Mouse (Mus musculus): ENCODE data around the gene Baz2a. TPM values are rescaled to one million over a fixed set of nuclear protein-coding genes. Genes with fewer than 3 reads are reported as not detected.
"Not testable (repeated sequence)": the region's sequence is repeated elsewhere in the genome, so short reads cannot be mapped to it uniquely, and the experiment has no call there.

The Baz2a gene
- polyA plus RNA-seq, 1 experiment from 2014 or later: 10.5 TPM

DNA sequence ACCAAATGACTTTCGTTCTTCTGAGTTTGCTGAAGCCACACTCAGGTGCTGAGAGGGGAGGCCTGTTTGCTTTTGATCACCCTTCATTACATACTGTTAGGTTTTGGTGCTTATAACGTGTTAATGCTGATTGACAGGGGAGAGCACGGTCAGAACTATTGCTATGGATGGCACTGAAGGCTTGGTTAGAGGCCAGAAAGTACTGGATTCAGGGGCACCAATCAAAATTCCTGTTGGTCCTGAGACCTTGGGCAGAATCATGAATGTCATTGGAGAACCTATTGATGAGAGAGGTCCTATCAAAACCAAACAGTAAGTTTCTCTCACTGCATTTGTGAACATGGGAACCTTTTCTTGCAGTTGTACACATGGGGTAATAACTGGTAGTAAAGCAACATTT lies 7.2 kb upstream of the Baz2a start:
- Histone ChIP-seq H3K9ac (peak overlapping the region; percentile 98), H3K4me2 (replicated peaks) (peak overlapping the region; percentile 92), H3K4me3 (peak overlapping the region; percentile 99), H3K27ac (peak overlapping the region; percentile 79; the same call in 1 of the 2 replicates), H3K27me3 (no peaks in the 10 kb centered on the region), H3K4me1 (peaks cover 20% of the 10 kb centered on the region), H3K36me3 (peaks cover 50% of the 10 kb centered on the region), H3K9me3 (no peaks in the 10 kb centered on the region)
- under 1% methylated on average over 3 of the region's 3 CpGs for WGBS
- no peak for ATAC-seq (ENCODE audit: low FRiP score, low read depth)

- Histone ChIP-seq H3K36me3 (peaks cover 64% of the 10 kb centered on the region), H3K27ac (no peak overlapping the region), H3K9ac (no peak overlapping the region), H3K9me3 (no peaks in the 10 kb centered on the region), H3K4me2 (replicated peaks) (no peak overlapping the region), H3K4me3 (no peak overlapping the region), H3K4me1 (peaks cover 36% of the 10 kb centered on the region), H3K27me3 (no peaks in the 10 kb centered on the region)
- ATAC-seq (ENCODE audit: low FRiP score, low read depth): no peak
- WGBS: 80% methylated on average over 6 of the region's 6 CpGs
Measured at GRCm38 (mm10) chr10:128086391-128086790, 5.0 kb upstream of the Baz2a start.

DNA sequence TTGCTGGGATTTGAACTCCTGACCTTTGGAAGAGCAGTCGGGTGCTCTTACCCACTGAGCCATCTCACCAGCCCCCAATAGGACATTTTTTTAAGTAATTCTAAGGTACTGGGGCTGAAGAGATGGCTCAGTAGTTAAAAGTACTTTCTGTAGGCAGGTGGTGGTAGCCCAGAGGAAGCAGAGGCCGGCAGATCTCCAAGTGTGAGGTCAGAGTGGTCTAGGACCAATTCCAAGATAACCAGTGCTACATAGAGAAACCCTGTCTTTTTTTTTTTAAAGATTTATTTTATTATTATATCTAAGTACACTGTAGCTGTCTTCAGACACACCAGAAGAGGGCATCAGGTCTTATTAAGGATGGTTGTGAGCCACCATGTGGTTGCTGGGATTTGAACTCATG lies 4.2 kb upstream of the Baz2a start:
- H3K9me3 ChIP-seq; H3K9ac ChIP-seq; H3K4me3 ChIP-seq; H3K4me2 ChIP-seq (replicated peaks); H3K27me3 ChIP-seq; H3K27ac ChIP-seq; ATAC-seq (ENCODE audit: low FRiP score, low read depth): not testable (repeated sequence)
- WGBS: 87% methylated on average over 2 of the region's 2 CpGs
- H3K36me3 ChIP-seq: peaks cover 64% of the 10 kb centered on the region
- peaks cover 39% of the 10 kb centered on the region for H3K4me1 ChIP-seq

- H3K27ac ChIP-seq: no peak overlapping the region
- H3K9ac ChIP-seq: no peak overlapping the region
- no peaks in the 10 kb centered on the region for H3K9me3 ChIP-seq
- peaks cover 39% of the 10 kb centered on the region for H3K4me1 ChIP-seq
- peaks cover 64% of the 10 kb centered on the region for H3K36me3 ChIP-seq
- ATAC-seq (ENCODE audit: low FRiP score, low read depth): no peak
- 93% methylated on average over 5 of the region's 5 CpGs for WGBS
- H3K4me2 ChIP-seq (replicated peaks): no peak overlapping the region
- no peaks in the 10 kb centered on the region for H3K27me3 ChIP-seq
- H3K4me3 ChIP-seq: no peak overlapping the region
Measured at GRCm38 (mm10) chr10:128088181-128088580, 3.2 kb upstream of the Baz2a start.

DNA sequence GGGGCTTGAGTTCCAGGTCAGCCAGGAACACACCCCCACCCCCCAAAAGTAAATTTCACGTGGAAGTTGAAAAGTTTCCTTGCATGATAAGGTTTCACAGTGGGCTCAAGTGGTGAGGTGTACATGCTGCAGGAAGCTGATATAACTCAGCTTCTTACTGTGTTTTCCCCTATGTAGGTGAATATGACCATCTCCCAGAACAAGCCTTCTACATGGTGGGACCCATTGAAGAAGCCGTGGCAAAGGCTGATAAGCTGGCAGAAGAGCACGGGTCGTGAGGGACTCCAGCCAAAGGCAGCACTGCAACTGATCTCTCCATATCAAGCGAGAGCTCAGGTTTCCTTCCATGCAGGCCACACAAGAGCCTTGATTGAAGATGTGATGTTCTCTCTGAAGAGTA lies 1.5 kb upstream of the Baz2a start:
- H3K4me2 ChIP-seq (replicated peaks): no peak overlapping the region
- peaks cover 48% of the 10 kb centered on the region for H3K4me1 ChIP-seq
- H3K27ac ChIP-seq: no peak overlapping the region
- no peak for ATAC-seq (ENCODE audit: low FRiP score, low read depth)
- no peaks in the 10 kb centered on the region for H3K9me3 ChIP-seq
- H3K36me3 ChIP-seq: peaks cover 57% of the 10 kb centered on the region
- WGBS: 73% methylated on average over 5 of the region's 5 CpGs
- no peak overlapping the region for H3K4me3 ChIP-seq
- no peak overlapping the region for H3K9ac ChIP-seq
- H3K27me3 ChIP-seq: no peaks in the 10 kb centered on the region

DNA sequence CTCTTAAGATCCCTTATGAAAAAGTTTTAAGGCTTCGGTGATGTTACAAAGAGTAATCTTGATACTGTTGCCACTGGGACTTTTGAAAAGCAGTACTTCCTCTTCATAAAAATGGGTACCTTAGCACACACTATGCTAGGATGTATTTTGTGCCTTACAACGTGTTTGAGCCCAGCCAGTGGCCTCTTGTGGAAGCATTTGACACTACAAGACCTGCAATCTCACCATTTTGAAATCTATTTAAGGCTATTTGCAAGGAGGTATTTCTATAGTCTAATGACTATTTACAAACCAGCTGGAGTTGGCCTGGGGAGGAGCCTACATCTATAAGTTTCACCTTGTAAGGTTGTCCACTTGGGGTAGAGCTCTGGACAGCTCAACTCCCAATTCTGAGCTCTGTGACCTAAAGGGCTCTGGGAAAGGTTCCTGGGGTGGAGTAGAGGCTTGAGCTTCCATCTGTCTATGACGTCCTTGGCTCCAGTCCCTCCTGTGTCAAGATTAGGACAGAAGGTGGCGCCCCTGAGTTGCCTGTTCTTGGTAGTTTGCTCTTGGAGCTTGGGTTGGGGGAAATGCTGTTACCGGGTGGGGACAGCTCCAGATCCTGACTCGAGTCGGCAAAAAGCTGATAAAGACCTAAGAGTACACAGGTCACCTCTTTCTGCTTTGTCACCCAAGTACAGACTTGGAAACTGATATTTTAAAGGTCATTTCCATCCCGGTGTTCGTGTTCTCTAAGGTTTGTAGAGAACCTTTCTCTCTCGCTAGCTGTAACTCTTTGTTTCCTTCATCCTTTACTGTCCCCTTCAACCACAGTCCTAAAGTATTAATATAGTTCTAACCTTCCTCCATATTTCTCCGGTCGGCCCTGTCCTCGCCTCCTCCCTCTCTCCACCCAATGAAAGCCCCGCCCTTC lies 470 bp upstream of the Baz2a start:
- Histone ChIP-seq H3K4me3 (peak overlapping the region; percentile 70), H3K27ac (peak overlapping the region; percentile 87; the same call in 1 of the 2 replicates), H3K36me3 (peaks cover 47% of the 10 kb centered on the region), H3K27me3 (no peaks in the 10 kb centered on the region), H3K4me2 (replicated peaks) (peak overlapping the region; percentile 90), H3K9ac (peak overlapping the region; percentile 78), H3K9me3 (no peaks in the 10 kb centered on the region), H3K4me1 (peaks cover 46% of the 10 kb centered on the region)
- WGBS: 10% methylated on average over 14 of the region's 14 CpGs
- ATAC-seq (ENCODE audit: low FRiP score, low read depth): peak; percentile 33; the same call in 1 of the 2 replicates

DNA sequence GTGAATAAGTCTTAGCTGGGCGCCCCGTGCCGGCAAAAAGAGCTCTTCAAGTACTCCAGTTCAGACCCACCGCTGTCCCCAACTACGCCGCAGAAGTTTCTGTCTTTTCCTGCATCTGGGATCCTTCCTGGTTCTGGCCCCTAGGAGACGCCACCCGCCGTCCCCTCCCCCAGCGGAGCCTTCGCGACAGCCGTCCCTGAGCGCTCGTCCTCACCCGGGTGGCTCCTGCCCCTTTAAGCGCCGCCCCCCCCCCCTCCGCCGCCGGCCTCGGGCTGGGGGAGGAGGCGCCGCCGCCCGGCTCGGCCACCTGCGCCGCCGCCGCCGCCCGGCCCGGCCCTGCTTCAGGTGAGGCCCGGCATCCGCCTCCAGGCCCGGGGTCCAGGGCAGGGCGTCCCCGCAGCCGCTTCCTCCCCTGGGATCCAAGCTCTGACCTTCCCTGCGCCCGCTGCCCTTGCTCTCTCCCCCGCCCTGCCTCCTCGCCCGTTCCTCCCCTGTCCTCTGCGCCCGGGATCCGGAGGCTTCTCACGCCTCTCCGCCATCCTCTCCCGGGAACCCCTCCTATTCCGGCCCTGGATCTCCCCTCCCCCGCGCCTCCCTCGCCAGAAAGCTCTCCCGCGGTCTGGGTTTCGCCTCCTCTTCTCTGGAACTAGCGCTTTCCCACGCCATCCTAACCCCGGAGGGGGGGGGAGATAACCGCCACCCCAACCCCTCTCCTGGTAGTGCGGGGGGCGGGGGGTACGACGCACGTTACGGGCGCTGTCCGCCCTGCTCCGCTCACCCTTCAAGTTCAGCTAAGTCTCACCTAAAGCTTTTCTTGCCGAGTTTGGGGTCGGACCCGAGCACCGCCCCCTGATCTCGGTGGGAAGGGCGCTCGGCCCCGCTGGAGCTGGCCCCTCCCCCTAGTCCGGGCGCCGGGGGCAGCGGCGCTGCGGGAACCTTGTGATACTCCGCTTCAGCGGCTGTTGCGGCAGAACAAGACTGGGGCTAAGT lies 1.4 kb downstream of the Baz2a start:
- Histone ChIP-seq H3K9me3 (no peaks in the 10 kb centered on the region), H3K27me3 (no peaks in the 10 kb centered on the region), H3K36me3 (peaks cover 28% of the 10 kb centered on the region), H3K4me3 (peak overlapping the region; percentile 70), H3K27ac (peak overlapping the region; percentile 87), H3K4me2 (replicated peaks) (peak overlapping the region; percentile 90), H3K4me1 (peaks cover 51% of the 10 kb centered on the region), H3K9ac (peak overlapping the region; percentile 78)
- 1% methylated on average over 76 of the region's 88 CpGs for WGBS
- ATAC-seq (ENCODE audit: low FRiP score, low read depth): peak; percentile 37

DNA sequence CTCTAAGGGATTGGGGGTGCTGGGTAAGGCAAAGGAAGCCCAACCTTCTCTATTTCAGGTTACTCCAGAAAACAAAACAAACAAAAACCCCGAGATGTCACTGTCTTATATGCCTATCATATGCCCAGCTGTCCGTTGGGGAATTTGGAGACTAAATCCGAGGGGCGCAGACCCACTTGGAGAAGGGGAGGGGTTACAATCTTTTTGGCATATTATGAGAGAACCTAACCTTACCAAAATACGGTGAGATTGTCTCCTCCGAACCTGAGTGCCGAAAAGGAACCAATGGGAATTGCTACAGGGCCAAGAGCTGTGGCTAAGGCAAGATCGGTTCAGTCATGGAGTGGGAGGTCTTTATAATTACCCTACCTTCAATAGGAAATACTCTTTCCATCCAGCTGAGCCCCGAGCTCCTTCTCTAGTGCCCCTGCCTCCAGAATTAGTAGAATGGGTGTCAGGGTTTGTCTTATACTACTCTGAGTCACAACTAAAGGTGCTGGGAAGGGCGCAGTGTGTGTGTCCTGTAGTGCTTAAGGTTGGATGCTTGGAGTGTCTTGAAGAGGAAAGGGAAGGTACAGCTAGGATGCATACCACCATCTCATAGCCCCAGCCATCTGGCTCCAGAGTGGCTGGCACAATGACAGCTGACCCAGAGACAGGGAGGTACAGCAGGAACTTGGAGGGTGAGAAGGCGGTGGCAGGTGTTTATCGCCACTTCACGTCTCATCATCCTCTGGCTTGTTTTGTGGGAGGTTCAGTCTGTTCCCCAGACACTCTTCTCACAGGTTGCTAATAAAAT lies 2.3 kb downstream of the Baz2a start:
- Histone ChIP-seq H3K27ac (peak overlapping the region; percentile 87; the same call in 1 of the 2 replicates), H3K27me3 (no peaks in the 10 kb centered on the region), H3K4me2 (replicated peaks) (peak overlapping the region; percentile 90), H3K4me3 (peak overlapping the region; percentile 70), H3K9me3 (no peaks in the 10 kb centered on the region), H3K36me3 (peaks cover 19% of the 10 kb centered on the region), H3K4me1 (peaks cover 60% of the 10 kb centered on the region), H3K9ac (peak overlapping the region; percentile 78)
- WGBS: 25% methylated on average over 13 of the region's 13 CpGs
- ATAC-seq (ENCODE audit: low FRiP score, low read depth): no peak

- H3K9me3 ChIP-seq: no peaks in the 10 kb centered on the region
- peaks cover 60% of the 10 kb centered on the region for H3K4me1 ChIP-seq
- peak overlapping the region; percentile 70 for H3K4me3 ChIP-seq
- 16% methylated on average over 19 of the region's 19 CpGs for WGBS
- H3K27ac ChIP-seq: peak overlapping the region; percentile 22; the same call in 1 of the 2 replicates
- peak; percentile 38; the same call in 1 of the 2 replicates for ATAC-seq (ENCODE audit: low FRiP score, low read depth)
- 0 out of 2 replicates have a peak overlapping the region, but pooled peaks have one; percentile 8 for H3K9ac ChIP-seq
- H3K27me3 ChIP-seq: no peaks in the 10 kb centered on the region
- peak overlapping the region; percentile 90 for H3K4me2 ChIP-seq (replicated peaks)
- peaks cover 11% of the 10 kb centered on the region for H3K36me3 ChIP-seq
Measured at GRCm38 (mm10) chr10:128094340-128094968, 3.1 kb downstream of the Baz2a start.

DNA sequence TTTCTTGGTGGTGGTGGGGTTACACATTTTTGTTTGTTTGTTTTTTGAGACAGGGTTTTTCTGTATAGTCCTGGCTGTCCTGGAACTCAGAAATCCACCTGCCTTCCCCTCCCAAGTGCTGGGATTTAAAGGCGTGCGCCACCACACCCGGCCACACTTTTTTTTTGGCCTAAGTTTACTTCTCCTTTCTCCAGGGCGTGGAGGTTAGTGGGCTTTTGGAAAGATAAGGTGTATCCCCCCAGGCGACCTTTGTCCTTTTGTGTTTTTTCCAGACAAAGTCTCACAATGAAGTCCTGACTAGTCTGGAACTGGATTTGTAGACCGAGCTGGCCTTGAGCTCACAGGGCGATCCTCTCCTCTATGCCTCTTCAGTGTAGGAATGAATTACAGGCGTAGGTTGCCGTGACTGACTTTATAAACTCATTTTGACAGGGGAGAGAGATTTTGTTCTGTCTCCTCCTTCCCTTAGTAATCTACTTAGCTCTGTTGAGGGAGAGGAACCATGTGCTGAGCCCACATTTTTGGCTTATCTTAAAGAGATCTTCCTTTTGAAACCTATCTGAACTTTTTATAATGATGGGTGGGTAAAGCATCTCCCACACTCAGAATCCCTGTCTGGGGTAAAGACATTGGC lies 3.7 kb downstream of the Baz2a start:
- H3K36me3 ChIP-seq: peaks cover 5% of the 10 kb centered on the region
- H3K4me1 ChIP-seq: peaks cover 56% of the 10 kb centered on the region
- H3K27ac ChIP-seq: peak overlapping the region; percentile 12; the same call in 1 of the 2 replicates
- H3K4me3 ChIP-seq: peak overlapping the region; percentile 70; the same call in 1 of the 2 replicates
- 41% methylated on average over 9 of the region's 9 CpGs for WGBS
- H3K4me2 ChIP-seq (replicated peaks): peak overlapping the region; percentile 90
- ATAC-seq (ENCODE audit: low FRiP score, low read depth): no peak
- no peak overlapping the region for H3K9ac ChIP-seq
- H3K27me3 ChIP-seq: no peaks in the 10 kb centered on the region
- H3K9me3 ChIP-seq: no peaks in the 10 kb centered on the region
